In genomic region chr17:43404408-43404807, GRCm38 (mm10) we compare ENCODE assay signal across 27 mouse cellular contexts. TPM values are rescaled to one million over a fixed set of nuclear protein-coding genes. Genes with fewer than 3 reads are reported as not detected.
DNase-seq lines count a peak whose midpoint lies in the region; ATAC-seq and TF ChIP-seq lines count a peak whose summit lies in the region.
"Had no signal": no experiment of that assay in that cellular context is flagged by ENCODE, and none has a peak within 500 bp of the region (broad histone marks: within the 10 kb centered on the region; RNA-seq: fewer than 3 reads in every experiment).

No protein-coding gene starts in this region.

- ATAC-seq in neural tube, embryonic 13.5 days (ENCODE audit: low read depth) = peak; percentile 50; the same call in 1 of the 2 replicates
- ATAC-seq in neural tube, embryonic 15.5 days (ENCODE audit: low FRiP score) = no peak
- ATAC-seq in intestine, postnatal 0 days = peak; percentile 59
- ATAC-seq: forebrain, embryonic 14.5 days; forebrain, postnatal 0 days; hindbrain, embryonic 16.5 days had no signal

- 57% methylated on average over 5 of the region's 5 CpGs for WGBS in neural tube, embryonic 13.5 days
- 50% methylated on average over 5 of the region's 5 CpGs for WGBS in neural tube, embryonic 15.5 days
- WGBS in intestine, postnatal 0 days = 48% methylated on average over 5 of the region's 5 CpGs

- no peaks in the 10 kb centered on the region; the same call in 1 of the 2 replicates for H3K4me1 ChIP-seq in neural tube, embryonic 13.5 days (replicated peaks)
- H3K4me1 ChIP-seq in neural tube, embryonic 15.5 days = no peaks in the 10 kb centered on the region
- no peaks in the 10 kb centered on the region for H3K4me1 ChIP-seq in intestine, postnatal 0 days (replicated peaks; ENCODE audit: control insufficient read depth, insufficient read depth, low read length)
- H3K4me1 ChIP-seq: embryonic facial prominence, embryonic 12.5 days; embryonic facial prominence, embryonic 15.5 days; hindbrain, embryonic 13.5 days had no signal

- no peak overlapping the region for H3K27ac ChIP-seq in neural tube, embryonic 13.5 days (replicated peaks)
- H3K27ac ChIP-seq in neural tube, embryonic 15.5 days (replicated peaks) = no peak overlapping the region
- no peak overlapping the region for H3K27ac ChIP-seq in intestine, postnatal 0 days (ENCODE audit: low read depth, low read length)
- H3K27ac ChIP-seq: embryonic facial prominence, embryonic 12.5 days; embryonic facial prominence, embryonic 15.5 days; gastrocnemius, adult 2 months; heart, adult 2 months; heart, embryonic 10.5 days; heart, embryonic 13.5 days; hindbrain, embryonic 13.5 days had no signal

- TF ChIP-seq CTCF in intestine, postnatal 0 days (IDR thresholded peaks at IDR 0.05; ENCODE audit: low read depth) = no peak

- no peaks in the 10 kb centered on the region for H3K9me3 ChIP-seq in neural tube, embryonic 13.5 days
- no peaks in the 10 kb centered on the region for H3K9me3 ChIP-seq in neural tube, embryonic 15.5 days (replicated peaks)
- H3K9me3 ChIP-seq in intestine, postnatal 0 days (ENCODE audit: control insufficient read depth) = no peaks in the 10 kb centered on the region
- H3K9me3 ChIP-seq: embryonic facial prominence, embryonic 12.5 days; embryonic facial prominence, embryonic 15.5 days; heart, embryonic 10.5 days; heart, embryonic 13.5 days; hindbrain, embryonic 13.5 days had no signal

- H3K9ac ChIP-seq in neural tube, embryonic 13.5 days = no peak overlapping the region
- no peak overlapping the region for H3K9ac ChIP-seq in neural tube, embryonic 15.5 days (replicated peaks)
- no peak overlapping the region for H3K9ac ChIP-seq in intestine, postnatal 0 days (ENCODE audit: low read depth, low read length)
- H3K9ac ChIP-seq: embryonic facial prominence, embryonic 12.5 days; embryonic facial prominence, embryonic 15.5 days; forebrain, postnatal 0 days; heart, embryonic 13.5 days; hindbrain, embryonic 13.5 days had no signal

- H3K4me3 ChIP-seq in neural tube, embryonic 13.5 days = no peak overlapping the region
- H3K4me3 ChIP-seq in neural tube, embryonic 15.5 days (replicated peaks) = no peak overlapping the region
- no peak overlapping the region for H3K4me3 ChIP-seq in intestine, postnatal 0 days (ENCODE audit: low read depth, low read length)
- H3K4me3 ChIP-seq: embryonic facial prominence, embryonic 12.5 days; embryonic facial prominence, embryonic 15.5 days; gastrocnemius, adult 2 months; heart, adult 2 months; heart, embryonic 10.5 days; heart, embryonic 13.5 days; hindbrain, embryonic 13.5 days had no signal

- H3K36me3 ChIP-seq in neural tube, embryonic 13.5 days = no peaks in the 10 kb centered on the region
- no peaks in the 10 kb centered on the region for H3K36me3 ChIP-seq in neural tube, embryonic 15.5 days
- no peaks in the 10 kb centered on the region for H3K36me3 ChIP-seq in intestine, postnatal 0 days (ENCODE audit: control insufficient read depth, insufficient read depth)
- H3K36me3 ChIP-seq: embryonic facial prominence, embryonic 12.5 days; embryonic facial prominence, embryonic 15.5 days; heart, embryonic 10.5 days; heart, embryonic 13.5 days; hindbrain, embryonic 13.5 days had no signal

- H3K27me3 ChIP-seq in neural tube, embryonic 13.5 days = no peaks in the 10 kb centered on the region
- H3K27me3 ChIP-seq in neural tube, embryonic 15.5 days (replicated peaks) = no peaks in the 10 kb centered on the region
- no peaks in the 10 kb centered on the region for H3K27me3 ChIP-seq in intestine, postnatal 0 days (replicated peaks; ENCODE audit: control insufficient read depth, insufficient read depth, low read length)
- H3K27me3 ChIP-seq: embryonic facial prominence, embryonic 12.5 days; embryonic facial prominence, embryonic 15.5 days; hindbrain, embryonic 13.5 days had no signal

- DNase-seq in heart, adult 11 months = peak; percentile 37
- DNase-seq in heart, adult 18-20 months = no peak
- DNase-seq in yolk sac, embryonic 10.5 days (ENCODE audit: low spot score) = no peak
- no peak for DNase-seq in layer of hippocampus, postnatal 10 days (ENCODE audit: low spot score in 2 of 2)
- DNase-seq: adrenal gland, postnatal 10 days; adrenal gland, postnatal 36 days; cerebellum, adult 11 months; cerebellum, adult 2 months; cerebellum, adult 9-11 months; cerebellum, postnatal 25 days; forebrain, postnatal 0 days; gastrocnemius, adult 2 months; gastrocnemius, postnatal 14 days; heart, adult 2 months; heart, postnatal 14 days had no signal

- no peak overlapping the region for H3K4me2 ChIP-seq in neural tube, embryonic 13.5 days
- H3K4me2 ChIP-seq in neural tube, embryonic 15.5 days = no peak overlapping the region
- H3K4me2 ChIP-seq in intestine, postnatal 0 days (replicated peaks; ENCODE audit: low read depth) = no peak overlapping the region
- H3K4me2 ChIP-seq: embryonic facial prominence, embryonic 12.5 days; embryonic facial prominence, embryonic 15.5 days; heart, embryonic 13.5 days; hindbrain, embryonic 13.5 days had no signal

RNA-seq across cellular contexts. Expression of gene Adgrf5, which starts 44.2 kb away (rescaled TPM):
- 100 to 1,000 TPM; 168 to 185 TPM for total RNA-seq in heart, adult 18-20 months (2021)
- polyA plus RNA-seq in neural tube, embryonic 13.5 days (2015; fragmentation: Nextera tagmentation; extraction: Ambion mirVana) = 9.8 and 10.4 TPM in 2 replicates
- 7.3 and 9.4 TPM in 2 replicates for polyA plus RNA-seq in neural tube, embryonic 15.5 days (2015; fragmentation: Nextera tagmentation; extraction: Ambion mirVana)
- 3.7 and 4.2 TPM in 2 replicates for polyA plus RNA-seq in intestine, postnatal 0 days (2015; fragmentation: Nextera tagmentation; extraction: Ambion mirVana)
- 10 to 100 TPM; 26.3 to 27.4 TPM for total RNA-seq in layer of hippocampus, postnatal 10 days (2021)
- total RNA-seq: common myeloid progenitor, adult 5-6 weeks; hematopoietic stem cell, adult 5-6 weeks had no signal
